Mouse (Mus musculus) urinary bladder, postnatal 10 days (tissue): ENCODE data around the gene Ubash3b.

Source experiments
- DNase-seq: peaks from one replicate; pipeline ENCODE4 v3.0.0; 2022; ENCODE audit warnings: low spot score

Gene Ubash3b

DNA sequence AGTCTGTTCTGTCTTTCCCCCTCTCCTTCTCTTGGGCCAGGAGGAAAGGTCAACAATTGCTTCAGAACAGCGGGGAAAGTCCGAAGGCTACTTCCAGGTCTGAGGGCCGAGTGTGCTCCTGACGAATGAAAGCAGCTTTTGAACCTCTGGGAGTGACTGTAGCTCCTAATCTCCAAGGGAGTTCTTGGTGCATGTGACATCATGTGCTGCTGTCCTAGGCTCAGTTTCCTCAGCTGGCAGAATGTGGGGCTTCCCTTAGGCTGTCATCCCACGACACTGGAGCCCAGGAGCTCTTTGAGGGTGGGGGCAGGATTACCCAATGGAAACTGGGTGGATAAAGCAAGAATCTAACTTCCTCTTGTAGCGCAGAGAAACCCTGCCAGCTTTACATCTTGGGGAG, at the start of gene Ubash3b:
Gene Ubash3b (minus strand): TSS at position 285 of the 400 bp plus-strand sequence.
- DNase-seq = no peak

DNA sequence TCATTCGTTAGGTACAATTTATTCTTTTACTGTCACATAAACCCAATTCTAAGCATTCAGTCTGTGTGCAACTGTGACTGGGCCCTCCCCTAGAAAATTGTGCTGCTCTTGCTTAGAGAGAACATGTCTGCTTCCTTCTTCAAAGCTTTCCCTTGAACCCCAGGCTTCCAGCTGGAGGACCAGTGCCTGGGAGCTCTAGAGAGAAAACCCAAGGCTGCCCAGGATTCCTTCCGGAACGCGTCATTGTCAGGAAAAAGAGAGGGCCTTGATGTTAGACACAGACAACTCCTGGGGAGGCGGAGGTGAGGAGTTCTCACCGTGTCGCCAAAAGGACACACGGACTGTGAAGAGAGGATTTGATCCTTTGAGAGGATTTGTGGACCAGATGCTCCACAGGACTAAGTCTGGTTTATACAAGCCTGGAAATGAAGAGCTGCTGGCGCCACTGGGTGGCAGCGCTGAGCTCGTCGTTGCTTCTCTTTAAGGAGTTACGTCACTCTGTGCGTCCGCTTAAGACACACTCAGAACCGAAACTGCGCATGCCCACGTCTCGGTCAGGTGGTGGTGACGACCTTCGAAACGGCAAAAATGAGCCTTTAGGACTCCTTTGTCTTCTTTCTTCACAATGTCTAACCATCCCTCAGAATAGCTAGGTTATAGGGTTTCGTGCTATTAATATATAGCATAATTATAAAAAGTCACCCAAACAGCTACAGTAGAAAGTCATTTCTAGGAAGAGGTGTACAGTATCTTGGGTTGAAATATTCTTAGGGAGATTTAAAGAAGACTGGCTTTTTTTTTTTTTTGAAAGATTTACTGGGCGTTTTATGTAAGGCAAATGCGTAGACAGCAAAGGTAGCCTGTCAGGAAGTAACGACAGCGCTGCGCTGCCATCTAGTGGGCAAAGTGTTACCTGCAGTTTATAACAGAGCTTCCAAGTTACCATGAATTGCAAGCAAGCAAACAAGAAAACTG, 45.9 kb upstream of the Ubash3b start:
- DNase-seq = peak; percentile 74

DNA sequence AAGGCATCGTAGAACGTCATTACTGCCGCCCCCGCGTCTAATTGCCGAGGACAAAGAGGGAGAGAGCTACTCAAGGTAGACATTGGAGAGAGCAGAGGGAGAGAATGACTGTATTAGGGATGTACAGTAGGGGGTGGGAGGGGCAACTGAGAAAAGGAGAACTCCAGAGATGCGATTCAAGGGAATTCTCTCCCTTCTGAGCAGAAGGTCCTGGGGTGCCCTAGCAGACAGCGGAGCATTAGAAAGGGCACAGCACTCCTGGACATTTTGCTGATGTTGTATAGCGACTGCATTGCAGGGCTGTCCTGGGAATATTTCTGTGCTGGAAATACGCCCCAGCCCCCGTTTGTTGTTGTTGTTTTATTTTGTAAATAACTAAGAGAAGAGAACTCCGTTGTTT, 45.2 kb upstream of the Ubash3b start:
- DNase-seq = no peak

DNA sequence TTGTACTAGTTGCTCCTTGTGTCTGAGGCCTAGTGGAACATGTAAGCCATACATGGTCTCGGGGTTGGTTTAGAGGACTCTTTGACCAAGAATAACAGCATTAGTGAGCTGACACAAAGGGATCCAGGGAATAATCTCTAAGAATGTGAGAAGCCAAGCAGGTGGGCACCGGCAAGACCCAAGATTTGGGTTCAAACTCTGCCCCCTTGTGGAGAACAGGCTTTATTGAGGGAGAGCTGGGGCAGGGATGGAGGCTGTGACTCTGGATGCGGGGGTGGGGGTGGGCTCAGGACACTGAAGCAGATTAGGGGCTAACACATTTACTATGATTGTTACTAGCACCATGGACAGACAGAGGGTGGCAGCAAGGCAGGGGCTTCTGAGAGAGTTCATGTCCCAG, 43.8 kb upstream of the Ubash3b start:
- DNase-seq = no peak

DNA sequence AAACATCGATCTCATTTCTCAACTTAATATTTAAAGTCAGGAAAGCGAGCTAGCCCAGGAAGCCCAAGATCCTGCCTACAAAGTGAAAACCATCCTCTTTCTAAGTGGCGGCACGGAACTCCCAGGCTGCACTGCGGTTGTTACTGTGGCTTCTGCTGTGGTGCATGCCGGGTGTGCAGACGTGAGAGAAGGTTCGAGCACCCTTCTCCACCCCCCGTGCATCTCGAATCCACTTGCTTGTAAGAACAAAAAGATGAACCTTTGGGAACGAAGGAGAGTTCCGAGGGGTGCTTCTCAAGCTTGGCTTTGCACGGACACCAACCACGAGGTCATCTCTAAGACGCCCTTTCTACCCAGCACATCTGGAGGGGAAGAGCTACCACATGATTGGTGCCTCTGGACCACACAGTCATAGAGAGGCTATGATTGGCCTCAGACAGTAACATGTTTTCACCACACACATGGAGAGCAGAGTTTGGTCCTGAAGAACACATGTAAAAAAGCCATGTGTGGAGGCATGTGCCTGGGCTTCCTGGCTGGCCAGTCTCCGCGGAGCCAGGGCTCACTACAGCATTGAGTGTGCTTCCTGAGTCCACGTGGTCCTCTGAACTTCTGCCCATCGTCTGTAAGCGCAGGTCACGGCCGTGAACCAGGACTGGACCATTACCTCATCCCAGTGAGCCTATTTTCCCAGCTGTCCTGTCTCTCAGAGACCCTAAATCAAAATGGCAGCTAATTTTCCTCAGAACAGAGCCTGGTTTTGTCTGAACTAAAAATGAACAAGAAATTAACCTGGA, 38.2 kb upstream of the Ubash3b start:
- no peak for DNase-seq

DNA sequence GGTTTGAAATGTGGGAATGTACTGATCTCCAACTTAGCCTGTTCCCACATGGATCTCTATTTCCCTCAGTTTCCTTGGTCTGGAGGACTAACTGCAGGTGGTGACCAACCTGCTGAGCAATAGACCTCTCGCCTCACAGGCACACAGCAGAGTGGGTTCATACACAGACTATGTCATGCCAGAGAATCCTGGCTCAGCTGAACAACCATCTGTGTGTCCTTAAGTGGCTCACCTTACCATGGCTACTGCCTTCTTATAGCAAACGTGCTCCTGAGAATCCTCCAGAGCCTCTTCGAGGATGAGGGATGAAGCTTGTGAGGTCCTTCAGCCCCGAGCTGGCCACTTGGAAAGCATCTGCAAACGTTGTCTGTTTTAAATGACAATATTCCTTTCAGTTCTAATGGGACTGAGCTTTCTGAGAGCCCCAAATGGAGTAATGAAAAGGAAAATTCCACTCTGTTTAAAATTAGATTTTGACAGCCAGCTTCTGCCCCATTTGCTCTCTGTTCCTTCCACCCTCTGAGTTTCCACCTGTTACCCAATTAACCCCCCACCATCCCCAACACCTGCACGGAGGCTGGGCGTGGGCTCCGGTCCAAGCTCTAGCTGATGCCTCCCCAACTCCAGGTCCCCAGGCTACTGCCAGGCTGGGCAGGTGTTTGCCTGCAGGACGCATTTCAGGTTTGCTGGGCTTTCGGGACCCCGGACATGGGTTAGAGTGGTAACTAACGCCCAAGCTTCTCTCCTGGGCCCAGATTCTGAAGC, 37.2 kb upstream of the Ubash3b start:
- DNase-seq = no peak

DNA sequence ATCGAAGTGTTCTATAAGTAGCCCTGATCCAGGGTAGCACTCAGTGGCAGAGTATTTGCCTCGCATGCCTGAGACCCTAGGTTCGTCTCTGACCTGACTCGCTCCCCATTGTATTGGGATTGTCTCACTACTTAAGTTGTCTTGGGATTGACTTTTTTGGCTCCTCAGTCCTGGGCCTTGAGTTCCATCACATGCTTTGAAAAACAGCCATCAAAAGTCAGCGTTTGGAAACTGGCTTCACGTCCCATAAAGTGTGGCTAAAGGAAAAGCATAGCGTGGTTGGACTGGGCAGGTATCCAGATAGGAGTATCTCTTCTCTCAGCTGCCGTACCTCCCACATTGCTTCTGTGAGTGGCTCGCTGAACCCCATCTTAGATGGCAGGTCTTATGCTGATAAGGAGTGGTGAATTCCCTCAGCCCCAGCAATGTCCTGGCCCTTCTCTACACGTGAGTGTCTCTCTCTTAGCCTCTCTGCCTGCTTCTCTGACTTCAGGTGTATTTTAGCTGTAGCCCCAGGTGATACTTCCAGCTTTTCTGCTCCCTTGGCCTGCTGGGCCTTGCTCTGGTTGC, 34.3 kb upstream of the Ubash3b start:
- no peak for DNase-seq

DNA sequence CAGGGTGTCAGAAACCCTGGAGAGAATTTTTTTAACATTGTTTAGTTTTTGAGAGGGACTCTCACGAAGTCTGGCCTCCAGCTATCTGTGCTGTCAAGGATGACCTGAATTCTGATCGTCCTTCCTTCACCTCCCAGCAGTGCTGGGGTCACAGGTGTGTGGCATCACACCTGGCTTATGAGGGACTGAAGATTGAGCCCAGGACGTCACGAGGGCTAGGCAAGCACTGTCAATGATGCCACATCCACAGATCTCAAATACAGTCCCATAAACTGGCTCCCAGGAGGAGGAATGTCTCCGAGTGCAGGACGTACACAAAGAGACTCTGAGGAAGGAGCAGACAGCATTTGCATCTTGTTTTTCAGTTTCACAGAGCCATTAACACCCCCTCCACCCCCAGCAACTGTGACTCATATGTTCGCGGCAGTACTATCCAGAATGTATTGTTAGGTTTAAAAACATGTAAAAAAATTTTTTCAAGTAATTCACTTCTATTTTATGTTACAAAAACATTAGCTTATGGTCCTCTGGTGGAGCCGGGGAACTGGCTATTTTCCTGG, 30.2 kb upstream of the Ubash3b start:
- no peak for DNase-seq

DNA sequence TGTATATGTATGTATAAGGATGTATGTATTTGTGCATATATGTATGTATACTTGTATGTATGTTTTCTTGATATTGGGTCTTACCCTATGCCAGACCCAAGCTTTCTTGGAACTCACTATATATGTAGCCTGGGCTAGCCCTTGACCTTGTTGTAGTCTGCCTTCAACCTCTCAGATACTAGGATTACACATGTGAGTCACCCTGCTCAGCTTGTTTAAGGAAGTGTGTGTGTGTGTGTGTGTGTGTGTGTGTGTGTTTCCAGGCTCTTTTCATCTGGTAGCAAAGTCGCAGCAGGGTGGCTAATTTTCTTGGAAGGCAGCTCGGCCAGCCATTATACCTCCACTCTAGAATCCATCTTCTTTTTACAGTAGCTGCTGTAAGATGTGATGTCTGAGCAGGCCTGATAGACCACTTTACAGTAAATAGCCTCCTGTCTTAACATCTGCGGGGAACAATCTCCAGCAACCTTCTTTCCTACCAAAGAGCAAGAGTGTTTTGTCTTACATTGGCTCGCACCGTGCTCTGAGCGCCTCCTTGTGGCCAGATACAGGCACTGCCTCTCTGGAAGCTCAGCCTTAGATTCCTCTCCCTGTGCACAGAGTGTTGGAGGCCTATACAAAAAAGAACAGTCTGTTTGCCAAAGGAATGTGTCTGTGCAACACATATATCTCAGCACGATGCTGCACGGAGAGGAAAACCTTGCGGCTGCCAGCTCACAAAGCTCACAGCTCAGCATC, 29.4 kb upstream of the Ubash3b start:
- peak; percentile 23 for DNase-seq

DNA sequence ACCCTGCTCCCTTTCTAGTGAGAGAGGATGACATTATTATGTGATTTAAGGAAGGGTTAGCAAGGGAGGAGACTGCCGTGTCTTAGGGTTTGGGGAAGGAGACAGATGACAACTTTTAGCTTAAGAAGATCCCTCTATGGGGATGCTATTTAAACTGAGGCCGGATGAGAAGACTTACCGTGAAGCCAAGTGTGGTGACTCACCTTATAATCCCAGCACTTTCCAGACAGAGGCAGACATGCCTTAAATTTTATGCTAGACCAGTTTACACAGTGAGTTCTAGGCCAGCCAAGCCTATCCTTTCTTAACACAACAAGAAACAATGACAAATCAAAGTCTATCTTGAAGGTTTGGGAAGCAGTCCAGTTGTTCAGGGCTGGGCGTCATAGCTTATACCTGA, 26.4 kb upstream of the Ubash3b start:
- no peak for DNase-seq

DNA sequence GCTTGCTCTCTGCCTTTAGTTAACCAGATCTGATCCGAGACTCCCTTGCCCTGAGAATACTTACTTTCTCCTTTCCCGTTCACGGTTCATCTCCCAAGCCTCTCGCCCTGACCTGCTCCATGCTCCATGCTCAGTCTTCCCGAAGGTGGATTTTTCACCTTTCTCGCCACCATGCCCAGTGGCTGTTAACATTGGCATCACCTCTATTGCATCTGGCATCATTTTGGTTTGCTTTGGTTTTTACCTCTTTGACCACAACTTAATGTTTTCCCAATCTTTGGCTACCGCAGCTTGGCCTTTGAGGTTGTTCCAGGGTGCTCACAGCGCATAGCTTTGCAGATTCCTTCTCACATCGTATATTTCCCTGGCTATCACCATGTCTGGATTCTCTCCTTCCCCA, 26.0 kb upstream of the Ubash3b start:
- no peak for DNase-seq

DNA sequence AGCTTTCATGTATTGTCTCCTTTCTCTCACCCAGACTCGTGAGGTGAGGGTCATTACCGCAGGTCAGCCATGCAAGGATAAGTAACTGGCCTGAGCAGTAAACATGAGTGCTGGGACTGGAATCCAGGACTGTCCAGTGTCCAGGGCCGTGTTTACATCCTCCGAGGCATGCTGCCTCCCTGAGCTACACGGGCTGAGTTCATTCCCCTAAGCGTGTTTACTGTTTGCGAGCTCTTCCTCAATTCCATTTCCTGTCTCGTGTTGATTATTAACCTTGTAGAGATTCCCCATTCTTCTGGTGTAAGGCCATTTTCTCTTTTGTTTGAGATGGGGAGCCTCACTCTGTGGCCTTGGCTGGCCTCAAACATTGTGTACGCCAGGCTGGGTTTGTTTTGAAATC, 23.8 kb upstream of the Ubash3b start:
- no peak for DNase-seq

DNA sequence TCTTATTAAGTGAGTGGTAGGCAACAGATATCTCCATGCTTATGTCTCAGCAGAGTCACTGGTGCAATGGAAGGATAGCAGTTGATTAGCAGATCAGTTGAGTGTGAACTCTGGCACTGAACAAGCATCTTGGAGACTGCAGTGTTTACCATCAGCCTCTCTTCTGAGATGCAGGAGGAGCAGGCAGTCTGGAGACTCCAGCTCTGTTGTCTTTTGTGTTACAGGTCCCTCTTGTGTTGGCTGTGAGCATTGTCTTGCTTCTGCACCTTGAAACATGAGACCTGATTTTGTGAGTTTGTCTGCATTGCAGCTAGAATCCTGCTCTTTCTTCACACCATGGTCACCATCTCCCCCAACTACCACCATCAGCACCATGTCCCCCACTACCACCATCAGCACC, 21.1 kb upstream of the Ubash3b start:
- no peak for DNase-seq

DNA sequence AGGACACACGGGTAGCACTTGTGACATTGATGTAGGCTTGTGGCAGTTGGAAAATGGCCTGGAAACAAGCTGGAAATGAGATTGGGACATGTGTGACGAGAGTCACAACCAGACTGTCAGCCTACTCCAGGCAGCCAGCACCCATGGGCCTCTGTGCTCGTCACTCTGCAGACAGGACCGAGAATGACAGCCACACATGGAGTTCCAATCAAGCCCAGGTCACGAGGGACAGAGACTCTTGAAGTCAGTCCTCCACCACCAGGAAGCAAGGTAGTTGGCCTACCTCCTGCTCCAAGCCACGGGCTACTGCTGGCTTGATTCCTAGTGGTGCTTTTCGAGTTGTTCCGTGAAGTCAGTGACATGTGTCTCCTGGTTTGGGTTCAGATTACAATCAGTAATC, 20.3 kb upstream of the Ubash3b start:
- DNase-seq = no peak

DNA sequence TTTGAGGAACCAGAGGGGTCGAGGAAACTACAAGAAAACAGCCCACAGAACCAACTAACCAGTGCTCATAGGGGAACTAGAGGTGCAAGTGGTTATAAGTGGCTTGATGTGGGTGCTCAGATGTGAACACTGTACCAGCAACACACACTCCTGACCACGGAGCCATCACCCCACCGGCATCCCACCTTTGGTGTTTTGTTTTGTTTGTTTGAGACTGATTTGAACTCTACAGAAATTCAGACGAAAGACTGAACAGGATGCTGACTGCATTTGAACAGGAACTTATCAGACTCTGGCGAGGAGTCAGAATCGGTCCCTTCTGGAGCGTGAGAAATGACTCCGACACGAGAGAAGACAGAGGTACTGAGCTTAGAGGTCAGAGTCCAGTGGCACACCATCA, 19.9 kb upstream of the Ubash3b start:
- DNase-seq = no peak

DNA sequence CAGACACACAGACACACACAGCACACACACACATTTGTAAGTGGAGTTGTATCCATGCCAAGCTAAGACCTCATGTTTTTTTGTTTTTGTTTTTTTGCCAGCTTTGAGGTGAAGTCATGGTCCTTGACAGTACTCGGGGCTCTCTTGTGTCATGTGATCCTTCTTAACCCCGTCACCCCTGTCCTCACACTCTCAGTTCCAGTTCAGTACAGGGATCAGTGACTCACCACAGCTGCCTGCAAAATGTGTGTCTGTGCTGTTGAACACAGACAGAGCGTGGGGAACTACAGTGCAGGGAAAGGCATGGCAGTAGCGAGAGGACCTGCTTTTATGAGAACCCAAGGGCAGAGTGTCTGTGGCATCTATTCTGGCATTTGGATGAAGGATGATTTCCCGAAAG, 17.6 kb upstream of the Ubash3b start:
- DNase-seq = no peak

DNA sequence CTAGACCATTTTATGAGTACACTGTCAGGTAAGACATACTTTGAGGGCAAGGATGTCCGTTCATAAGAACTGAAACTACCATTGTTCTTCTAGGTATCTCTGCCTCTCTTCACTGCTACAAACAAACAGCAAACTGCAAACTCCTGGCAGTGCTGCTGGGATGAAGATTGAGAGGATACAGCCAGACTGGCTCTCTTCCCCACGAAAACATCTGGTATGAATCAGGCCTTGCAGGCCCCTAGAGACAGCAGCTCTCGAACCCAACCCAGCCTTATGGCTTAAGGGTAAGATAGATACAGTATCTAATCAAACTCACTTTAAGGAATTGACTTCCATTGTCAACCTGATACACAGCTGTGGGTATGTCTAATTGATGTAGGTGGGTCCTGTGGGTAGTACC, 11.7 kb upstream of the Ubash3b start:
- DNase-seq = no peak

DNA sequence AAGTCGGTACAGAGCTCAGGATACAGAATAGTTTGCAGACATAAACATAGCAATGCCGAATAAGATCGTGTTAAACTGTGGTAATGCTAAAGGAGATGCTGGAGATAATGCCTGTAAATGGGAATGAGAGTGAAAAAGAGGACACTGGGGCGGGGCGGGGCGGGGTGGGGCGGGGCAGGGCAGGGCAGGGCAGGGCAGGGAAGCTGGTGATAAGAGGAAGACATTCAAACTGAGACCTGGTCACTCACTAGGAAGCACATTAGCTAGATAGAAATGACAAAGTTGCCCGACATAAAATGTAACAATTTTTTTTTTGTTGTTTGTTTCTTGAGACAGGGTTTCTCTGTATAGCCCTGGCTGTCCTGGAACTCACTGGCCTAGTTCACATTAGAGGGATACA, 10.9 kb upstream of the Ubash3b start:
- DNase-seq = no peak

DNA sequence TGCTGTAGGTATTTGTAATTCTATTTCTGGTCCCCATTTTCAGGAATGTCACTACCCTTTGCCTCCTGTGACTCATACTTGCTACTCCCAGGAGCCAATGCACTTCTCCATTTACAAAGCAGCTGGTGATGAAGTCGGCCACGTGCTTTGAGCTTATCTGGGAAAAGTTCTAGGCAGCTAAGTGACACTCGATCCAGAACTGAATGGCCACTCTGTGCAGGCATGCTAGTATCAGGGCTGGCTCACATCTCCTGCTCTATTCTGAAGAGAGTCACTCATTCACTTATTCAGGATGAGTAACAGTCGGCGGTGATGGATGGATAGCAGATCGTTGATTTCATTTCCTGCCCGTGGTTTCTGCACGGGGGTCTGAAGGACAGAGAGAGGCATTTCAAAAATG, 8.5 kb upstream of the Ubash3b start:
- no peak for DNase-seq

DNA sequence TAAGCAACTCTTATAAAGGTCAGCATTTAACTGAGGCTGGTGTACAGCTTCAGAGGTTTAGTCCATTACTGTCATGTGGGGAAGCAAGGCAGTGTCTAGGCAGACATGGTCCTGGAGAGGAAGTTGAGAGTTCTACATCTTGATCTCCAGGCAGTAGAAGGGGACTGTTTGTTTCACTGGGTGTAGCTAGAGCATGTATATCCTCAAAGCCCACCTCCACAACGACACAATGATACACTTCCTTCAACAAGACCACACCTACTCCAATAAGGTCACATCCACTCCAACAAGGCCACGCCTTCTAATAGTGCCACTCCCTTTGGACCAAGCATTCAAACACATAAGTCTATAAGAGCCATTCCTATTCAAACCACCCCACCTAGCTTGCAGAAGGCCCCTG, 7.2 kb upstream of the Ubash3b start:
- no peak for DNase-seq

DNA sequence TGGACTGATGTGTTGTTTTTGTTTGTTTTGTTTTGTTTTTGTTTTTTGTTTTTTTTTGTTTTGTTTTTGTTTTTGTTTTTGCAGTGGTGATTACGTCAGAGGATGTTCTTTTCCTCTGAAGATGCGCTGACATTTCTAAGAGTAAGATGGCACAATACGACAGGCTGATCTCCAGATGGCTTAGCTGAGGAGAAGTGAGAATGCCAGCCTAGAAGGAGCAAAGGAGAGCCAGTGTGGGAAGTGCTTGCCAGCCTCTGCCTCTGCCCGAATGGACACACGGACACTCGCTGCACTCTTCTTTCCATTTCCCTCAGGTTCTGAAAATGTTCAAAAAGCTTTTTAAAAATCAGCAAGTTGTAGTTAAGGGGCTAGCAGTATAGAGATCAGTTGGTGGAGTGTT, 6.7 kb upstream of the Ubash3b start:
- DNase-seq = no peak
